Mouse (Mus musculus) testis, adult 2 months (tissue): Measurements from ENCODE around the gene Ppp4r3a.

ENCODE experiments used
- CTCF ChIP-seq: fragments of 200-500 bp; IDR thresholded peaks from 2 replicates; pipeline ENCODE4 v1.5.1; 2012; ENCODE audit warnings: low read depth, mild to moderate bottlenecking, inconsistent platforms, low read length, moderate library complexity; ENCODE audit not compliant: control insufficient read depth, insufficient read depth, insufficient replicate concordance
- POLR2A ChIP-seq: fragments of 200-500 bp; IDR thresholded peaks from 2 replicates; pipeline ENCODE4 v1.6.1; 2012; ENCODE audit warnings: low read depth, mild to moderate bottlenecking, inconsistent platforms, low read length, moderate library complexity; ENCODE audit not compliant: control insufficient read depth

DNA sequence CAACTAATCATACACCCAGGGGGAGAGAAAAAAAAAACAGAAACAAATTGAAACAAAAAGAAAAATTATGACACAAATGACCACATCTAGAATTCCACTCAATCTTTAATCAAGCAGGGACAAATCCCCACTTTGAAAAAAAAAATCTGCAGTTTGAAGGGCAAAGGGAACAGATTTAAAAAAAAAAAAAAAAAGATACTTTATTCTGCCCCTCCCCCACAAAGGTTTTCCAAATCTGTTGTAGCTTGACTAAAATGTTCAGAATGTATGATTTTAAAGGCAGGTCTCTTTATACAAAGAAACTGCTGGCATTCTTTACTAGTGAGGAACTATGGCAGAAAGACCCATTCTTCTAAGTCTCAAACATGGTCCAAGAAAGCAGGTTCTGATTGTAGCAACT, 43.5 kb downstream of the Ppp4r3a start:
- no peak for TF ChIP-seq CTCF
- TF ChIP-seq POLR2A: no peak
